Mouse (Mus musculus) liver, embryonic 16.5 days (tissue): Measurements from ENCODE around the gene Padi2. TPM values are rescaled to one million over a fixed set of nuclear protein-coding genes. Genes with fewer than 3 reads are reported as not detected.
A peak's percentile ranks its signal among the peaks of the same experiment; 100 is the strongest.

Source experiments
- ATAC-seq: fragments of 200-750 bp; cut with Nextera tagmentation; 2 replicates; pipeline ENCODE4 v1.8.0; 2017; ENCODE audit warnings: low read depth, mild to moderate bottlenecking, moderate number of reproducible peaks, moderate library complexity
- H3K27ac ChIP-seq: fragments of 300-500 bp; sonication (generic); 2 replicates; pipeline ENCODE4 v1.5.1; 2014; ENCODE audit warnings: mild to moderate bottlenecking, low read length
- H3K27me3 ChIP-seq: fragments of 300-500 bp; sonication (generic); 2 replicates; pipeline ENCODE4 v1.6.1; 2014; ENCODE audit warnings: low read depth, low read length, mixed read lengths; ENCODE audit not compliant: control insufficient read depth, insufficient read depth
- H3K36me3 ChIP-seq: fragments of 300-500 bp; sonication (generic); 2 replicates; pipeline ENCODE4 v1.6.1; 2014; ENCODE audit warnings: mild to moderate bottlenecking; ENCODE audit not compliant: control insufficient read depth, insufficient read depth
- H3K4me1 ChIP-seq: fragments of 300-500 bp; sonication (generic); 2 replicates; pipeline ENCODE4 v1.6.1; 2014; ENCODE audit warnings: low read depth, low read length, mixed read lengths; ENCODE audit not compliant: control insufficient read depth
- H3K4me2 ChIP-seq: fragments of 300-500 bp; sonication (generic); 2 replicates; pipeline ENCODE4 v1.6.1; 2014; ENCODE audit warnings: low read depth, low read length, mixed read lengths
- H3K4me3 ChIP-seq: fragments of 300-500 bp; sonication (generic); 2 replicates; pipeline ENCODE4 v1.5.1; 2014; ENCODE audit warnings: low read depth, mild to moderate bottlenecking, low read length
- H3K9ac ChIP-seq: fragments of 300-500 bp; sonication (generic); 2 replicates; pipeline ENCODE4 v1.6.1; 2014; ENCODE audit warnings: low read depth, low read length
- H3K9me3 ChIP-seq: fragments of 300-500 bp; sonication (generic); replicated peaks from 2 replicates; pipeline ENCODE4 v1.6.1; 2016; ENCODE audit warnings: low read length; ENCODE audit not compliant: control insufficient read depth
- WGBS: fragments of 180-500 bp; shearing (Covaris S2); extraction: QIAGEN DNeasy Blood & Tissue Kit; methylation state at CpG from one replicate; pipeline ENCODE4 v1.1.7; 2014; ENCODE audit not compliant: insufficient replicate concordance; 5-methylcytosine and 5-hydroxymethylcytosine counted together
- polyA plus RNA-seq: library from polyadenylated mRNA; unstranded; fragments of >200 nt; fragmentation: Nextera tagmentation; extraction: Ambion mirVana; gene quantifications from 2 replicates; pipeline ENCODE4 v1.2.1, GENCODE M21; 2015

Padi2 gene
- polyA plus RNA-seq, 1 experiment from 2014 or later, result 1.7 TPM

- peak overlapping the region; percentile 62 for H3K27ac ChIP-seq
- no peak overlapping the region for H3K4me3 ChIP-seq
- H3K9me3 ChIP-seq, result no peaks in the 10 kb centered on the region
- peak overlapping the region; percentile 89 for H3K4me2 ChIP-seq
- ATAC-seq, result no peak
- no peak overlapping the region for H3K9ac ChIP-seq
- H3K4me1 ChIP-seq, result peaks cover 29% of the 10 kb centered on the region
- peaks cover 3% of the 10 kb centered on the region; the same call in 1 of the 2 replicates for H3K36me3 ChIP-seq
- 28% methylated on average over 5 of the region's 5 CpGs for WGBS
- no peaks in the 10 kb centered on the region for H3K27me3 ChIP-seq
Observed at GRCm38 (mm10) chr4:140962950-140963349, 56.8 kb downstream of the Padi2 start.

GRCm38 (mm10) chr4:140963941-140964597 is 57.9 kb downstream of the Padi2 start:
- H3K27ac ChIP-seq, result no peak overlapping the region
- WGBS, result 65% methylated on average over 9 of the region's 9 CpGs
- no peak for ATAC-seq
- H3K4me1 ChIP-seq, result peaks cover 29% of the 10 kb centered on the region
- H3K9me3 ChIP-seq, result no peaks in the 10 kb centered on the region
- H3K9ac ChIP-seq, result no peak overlapping the region
- peaks cover 3% of the 10 kb centered on the region; the same call in 1 of the 2 replicates for H3K36me3 ChIP-seq
- no peak overlapping the region for H3K4me2 ChIP-seq
- no peak overlapping the region for H3K4me3 ChIP-seq
- H3K27me3 ChIP-seq, result no peaks in the 10 kb centered on the region

DNA sequence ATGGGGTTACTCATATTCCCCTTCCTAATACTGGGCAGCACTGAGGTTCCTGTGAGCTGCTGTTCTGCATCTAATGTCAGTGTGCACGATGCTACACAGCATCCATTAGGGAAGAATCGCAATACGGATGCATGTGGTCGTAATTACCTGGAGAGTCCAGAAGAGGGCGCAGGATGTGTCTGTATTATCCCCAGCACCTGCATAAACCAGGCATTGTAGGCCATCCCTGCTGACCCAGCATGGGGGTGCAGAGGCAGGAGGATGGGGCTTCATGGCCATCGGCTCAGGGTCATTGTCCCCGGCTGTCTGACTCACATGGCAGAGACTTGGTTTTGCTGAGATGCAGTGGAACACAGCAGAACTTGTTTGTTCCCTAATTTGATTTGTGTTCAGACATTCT is 58.5 kb downstream of the Padi2 start:
- 18% methylated on average over 7 of the region's 7 CpGs for WGBS
- H3K9ac ChIP-seq, result no peak overlapping the region
- no peaks in the 10 kb centered on the region for H3K27me3 ChIP-seq
- H3K4me3 ChIP-seq, result no peak overlapping the region
- H3K27ac ChIP-seq, result no peak overlapping the region
- H3K4me2 ChIP-seq, result no peak overlapping the region
- peaks cover 29% of the 10 kb centered on the region for H3K4me1 ChIP-seq
- no peaks in the 10 kb centered on the region for H3K9me3 ChIP-seq
- peaks cover 3% of the 10 kb centered on the region; the same call in 1 of the 2 replicates for H3K36me3 ChIP-seq
- ATAC-seq, result no peak

DNA sequence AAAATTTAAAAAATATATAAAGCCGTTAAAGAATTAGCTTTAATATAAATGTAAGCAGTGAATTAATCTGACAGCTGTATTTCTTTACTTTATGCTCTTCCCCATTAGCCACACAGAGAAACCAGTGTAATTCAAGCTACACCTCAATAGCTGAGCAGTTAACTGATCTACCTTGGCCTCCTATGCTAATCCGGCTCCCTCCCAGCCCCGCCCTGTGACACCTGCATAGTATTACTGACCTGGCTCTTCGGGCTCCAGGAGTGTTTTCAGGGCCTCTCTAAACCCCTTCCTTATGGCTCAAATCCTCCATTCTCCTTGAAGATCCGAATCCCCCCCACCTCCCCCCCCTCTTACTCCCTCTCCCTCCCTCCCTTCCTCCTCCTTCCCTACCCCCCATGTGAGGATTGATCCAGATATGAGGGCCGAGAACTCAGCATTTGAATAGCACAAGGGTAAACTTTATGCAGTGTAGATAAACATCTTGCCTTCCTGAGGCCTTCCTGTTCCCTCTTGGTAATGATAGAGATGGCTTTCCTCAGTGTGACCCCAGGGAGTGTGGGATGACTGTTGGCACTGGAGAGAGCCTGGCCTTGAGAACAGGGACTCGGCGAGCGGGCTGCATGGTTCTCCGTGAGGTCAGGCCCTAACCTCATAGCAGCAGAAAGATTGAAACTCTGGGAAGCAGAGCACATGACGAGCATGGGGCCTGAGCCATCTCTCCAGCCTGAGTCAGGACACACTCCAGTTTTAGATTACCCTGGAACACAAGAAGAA is 61.4 kb downstream of the Padi2 start:
- Histone ChIP-seq H3K27ac (no peak overlapping the region), H3K9ac (no peak overlapping the region), H3K4me1 (peaks cover 13% of the 10 kb centered on the region), H3K4me2 (no peak overlapping the region), H3K9me3 (no peaks in the 10 kb centered on the region), H3K27me3 (no peaks in the 10 kb centered on the region), H3K4me3 (no peak overlapping the region), H3K36me3 (peaks cover 14% of the 10 kb centered on the region)
- ATAC-seq, result no peak
- WGBS, result 79% methylated on average over 11 of the region's 11 CpGs

DNA sequence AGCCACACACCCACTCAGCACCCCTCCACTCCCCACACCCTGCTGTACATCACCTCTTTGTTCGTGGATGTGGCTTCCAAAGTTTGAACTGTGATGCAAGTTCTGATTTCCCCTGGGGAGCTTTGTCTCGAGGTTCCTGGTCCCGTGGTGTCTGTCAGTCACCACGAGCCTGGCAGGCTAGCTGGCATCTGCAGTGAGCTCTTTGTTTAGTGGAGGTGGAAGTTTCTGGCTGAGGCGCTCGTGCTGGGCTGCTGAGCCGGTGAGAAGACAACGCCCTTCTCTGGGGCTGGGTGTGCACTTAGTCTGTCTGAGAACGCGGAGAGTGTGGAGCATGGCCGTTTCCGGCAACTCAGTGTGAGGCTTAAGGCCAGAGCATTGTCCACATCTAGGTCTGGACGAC is 65.5 kb downstream of the Padi2 start:
- no peaks in the 10 kb centered on the region for H3K27me3 ChIP-seq
- no peak overlapping the region for H3K4me2 ChIP-seq
- H3K4me3 ChIP-seq, result no peak overlapping the region
- H3K27ac ChIP-seq, result no peak overlapping the region
- no peak for ATAC-seq
- 64% methylated on average over 13 of the region's 13 CpGs for WGBS
- peaks cover 29% of the 10 kb centered on the region for H3K36me3 ChIP-seq
- H3K9ac ChIP-seq, result no peak overlapping the region
- H3K4me1 ChIP-seq, result peaks cover 2% of the 10 kb centered on the region; the same call in 1 of the 2 replicates
- H3K9me3 ChIP-seq, result no peaks in the 10 kb centered on the region

DNA sequence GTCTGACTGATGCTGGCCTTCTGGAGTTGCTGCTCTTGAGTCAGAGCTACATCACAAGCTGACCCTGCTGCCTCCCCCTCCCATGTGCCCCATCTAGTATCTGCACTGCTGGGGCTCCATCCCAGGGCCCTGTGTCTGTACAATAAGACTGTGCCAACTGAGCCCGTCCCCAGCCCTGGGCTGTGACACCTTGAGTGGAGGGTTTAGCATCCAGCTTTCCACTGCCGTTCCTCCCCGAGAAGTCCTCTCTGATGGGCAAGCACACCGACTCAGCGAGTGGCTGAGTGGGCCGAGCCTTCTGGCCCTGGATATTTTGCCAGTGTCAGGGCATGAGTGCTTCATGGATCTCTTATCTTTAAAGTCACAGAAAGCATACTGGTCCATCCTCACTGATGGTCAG is 68.3 kb downstream of the Padi2 start:
- H3K4me3 ChIP-seq, result no peak overlapping the region
- H3K36me3 ChIP-seq, result peaks cover 26% of the 10 kb centered on the region
- H3K27ac ChIP-seq, result no peak overlapping the region
- ATAC-seq, result no peak
- no peak overlapping the region for H3K9ac ChIP-seq
- no peaks in the 10 kb centered on the region for H3K27me3 ChIP-seq
- peaks cover 10% of the 10 kb centered on the region for H3K4me1 ChIP-seq
- no peaks in the 10 kb centered on the region for H3K9me3 ChIP-seq
- 79% methylated on average over 6 of the region's 6 CpGs for WGBS
- no peak overlapping the region for H3K4me2 ChIP-seq

- 0 out of 2 replicates have a peak, but pooled peaks have one; percentile 15 for ATAC-seq
- no peak overlapping the region for H3K4me3 ChIP-seq
- no peak overlapping the region for H3K4me2 ChIP-seq
- H3K27me3 ChIP-seq, result no peaks in the 10 kb centered on the region
- 76% methylated on average over 7 of the region's 7 CpGs for WGBS
- H3K9me3 ChIP-seq, result no peaks in the 10 kb centered on the region
- H3K9ac ChIP-seq, result no peak overlapping the region
- H3K36me3 ChIP-seq, result peaks cover 24% of the 10 kb centered on the region
- H3K27ac ChIP-seq, result no peak overlapping the region
- H3K4me1 ChIP-seq, result peaks cover 10% of the 10 kb centered on the region
Observed at GRCm38 (mm10) chr4:140975356-140975755, 69.2 kb downstream of the Padi2 start.

DNA sequence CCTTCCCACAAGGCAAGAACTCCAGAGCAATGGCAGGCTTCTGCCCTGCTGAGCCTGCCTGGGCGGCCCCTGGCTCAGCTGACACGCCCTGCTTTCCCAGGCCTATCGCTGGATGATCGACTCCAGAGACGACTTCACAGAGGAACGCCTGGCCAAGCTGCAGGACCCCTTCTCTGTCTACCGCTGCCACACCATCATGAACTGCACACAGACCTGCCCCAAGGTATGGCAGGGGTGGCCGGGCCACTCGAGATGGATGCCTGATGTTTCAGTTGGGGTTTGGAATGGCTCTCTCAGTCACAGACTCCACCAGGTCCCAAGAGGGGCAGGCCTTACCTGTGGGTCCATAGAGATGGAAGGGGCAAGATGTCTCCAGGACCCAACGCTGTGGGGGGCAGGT is 71.1 kb downstream of the Padi2 start:
- Histone ChIP-seq H3K9me3 (no peaks in the 10 kb centered on the region), H3K4me1 (peaks cover 10% of the 10 kb centered on the region), H3K27ac (no peak overlapping the region), H3K9ac (no peak overlapping the region), H3K4me2 (no peak overlapping the region), H3K36me3 (peaks cover 15% of the 10 kb centered on the region), H3K4me3 (no peak overlapping the region), H3K27me3 (no peaks in the 10 kb centered on the region)
- no peak for ATAC-seq
- 51% methylated on average over 10 of the region's 10 CpGs for WGBS
